8 mouse cellular contexts compared by ENCODE assay signal in the genomic region with DNA sequence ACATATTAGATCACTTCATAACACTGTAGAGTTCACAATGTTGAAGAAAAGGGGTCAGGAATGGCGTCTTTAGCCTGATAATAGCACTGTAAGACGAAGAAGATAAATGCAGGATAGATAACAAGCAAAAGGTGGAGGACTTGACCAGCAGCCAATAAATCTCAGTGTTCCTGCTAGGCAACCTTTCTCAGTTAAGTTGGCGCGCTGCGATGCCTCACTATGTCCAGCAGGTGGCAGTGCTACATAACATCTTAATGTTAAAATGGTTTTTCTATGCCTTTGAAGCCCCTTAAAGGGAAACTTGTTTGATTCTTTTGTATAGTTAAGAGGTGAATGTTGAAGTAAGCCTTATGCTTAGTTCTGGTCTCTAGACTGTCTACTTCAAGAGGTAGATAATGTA. TPM values are rescaled to one million over a fixed set of nuclear protein-coding genes. Genes with fewer than 3 reads are reported as not detected.
A peak's percentile ranks its signal among the peaks of the same experiment; 100 is the strongest.
DNase-seq lines count a peak whose midpoint lies in the region; ATAC-seq and TF ChIP-seq lines count a peak whose summit lies in the region.

No protein-coding gene starts in this region.

- peaks cover 19% of the 10 kb centered on the region for H3K4me1 ChIP-seq in E14TG2a.4 (replicated peaks; ENCODE audit: low read depth, low read length)
- no peaks in the 10 kb centered on the region; the same call in 1 of the 2 replicates for H3K4me1 ChIP-seq in forebrain, postnatal 0 days (ENCODE audit: insufficient read depth)
- no peaks in the 10 kb centered on the region for H3K4me1 ChIP-seq in lung, embryonic 14.5 days (ENCODE audit: insufficient read depth)

- H3K9me3 ChIP-seq in E14TG2a.4 (ENCODE audit: low read length) = no peaks in the 10 kb centered on the region
- H3K9me3 ChIP-seq in forebrain, postnatal 0 days (ENCODE audit: low read length) = no peaks in the 10 kb centered on the region
- H3K9me3 ChIP-seq in lung, embryonic 14.5 days (ENCODE audit: low read depth, low read length) = no peaks in the 10 kb centered on the region

- H3K27me3 ChIP-seq in E14TG2a.4 (ENCODE audit: insufficient read depth, low read length) = no peaks in the 10 kb centered on the region
- no peaks in the 10 kb centered on the region for H3K27me3 ChIP-seq in forebrain, postnatal 0 days (ENCODE audit: insufficient read depth, low read length)
- H3K27me3 ChIP-seq in lung, embryonic 14.5 days (ENCODE audit: insufficient read depth, low read length) = no peaks in the 10 kb centered on the region

- peak; percentile 98 for TF ChIP-seq CTCF in E14TG2a.4 (conservative IDR thresholded peaks at IDR 0.05; ENCODE audit: low read length)
- peak; percentile 95 for TF ChIP-seq CTCF in forebrain, postnatal 0 days (IDR thresholded peaks at IDR 0.05; ENCODE audit: low read depth)
- peak; percentile 95 for TF ChIP-seq CTCF in lung, embryonic 14.5 days (IDR thresholded peaks at IDR 0.05; ENCODE audit: low read depth)

- H3K4me2 ChIP-seq in forebrain, postnatal 0 days (ENCODE audit: low read depth) = no peak overlapping the region
- H3K4me2 ChIP-seq in lung, embryonic 14.5 days = no peak overlapping the region

- no peak overlapping the region for H3K9ac ChIP-seq in forebrain, postnatal 0 days
- H3K9ac ChIP-seq in lung, embryonic 14.5 days = no peak overlapping the region

- no peak overlapping the region for H3K27ac ChIP-seq in forebrain, postnatal 0 days (ENCODE audit: low read depth, low read length)
- no peak overlapping the region for H3K27ac ChIP-seq in lung, embryonic 14.5 days (ENCODE audit: low read depth)

- WGBS in forebrain, postnatal 0 days = 1% methylated on average over 5 of the region's 5 CpGs
- WGBS in lung, embryonic 14.5 days = under 1% methylated on average over 5 of the region's 5 CpGs

- peak; percentile 70 for DNase-seq in A20 (ENCODE audit: low read depth, low spot score)
- peak; percentile 54 for DNase-seq in c-Kit-positive CD71-positive TER-119-negative erythroid progenitor cells, embryonic 14.5 days (ENCODE audit: low read depth)
- peak; percentile 89 for DNase-seq in forebrain, postnatal 0 days
- DNase-seq in kidney, postnatal 14 days = peak; percentile 82
- peak; percentile 94 for DNase-seq in lung, embryonic 14.5 days
- peak; percentile 35 for DNase-seq in right cerebral cortex, postnatal 25 days

- ATAC-seq in forebrain, postnatal 0 days = 0 out of 2 replicates have a peak, but pooled peaks have one; percentile 12
- peak; percentile 41; the same call in 1 of the 2 replicates for ATAC-seq in lung, embryonic 14.5 days (ENCODE audit: insufficient read depth)
- no peak for ATAC-seq in inflammation-experienced regulatory T-cells, adult 6 months

- no peaks in the 10 kb centered on the region for H3K36me3 ChIP-seq in E14TG2a.4 (ENCODE audit: insufficient read depth, low read length)
- no peaks in the 10 kb centered on the region for H3K36me3 ChIP-seq in forebrain, postnatal 0 days (ENCODE audit: insufficient read depth)
- no peaks in the 10 kb centered on the region for H3K36me3 ChIP-seq in lung, embryonic 14.5 days (ENCODE audit: insufficient read depth)

- H3K4me3 ChIP-seq in E14TG2a.4 (replicated peaks; ENCODE audit: low read length) = no peak overlapping the region
- H3K4me3 ChIP-seq in forebrain, postnatal 0 days (ENCODE audit: low read depth, low read length) = no peak overlapping the region
- no peak overlapping the region for H3K4me3 ChIP-seq in lung, embryonic 14.5 days (ENCODE audit: low read depth, low read length)

RNA-seq across cellular contexts. Expression of a gene that starts 25.5 kb away (rescaled TPM):
- total RNA-seq in forebrain, postnatal 0 days (2014; rRNA removed) = 1.7 and 2.0 TPM in 2 replicates
- 0.83 and 0.88 TPM in 2 replicates for polyA plus RNA-seq in forebrain, postnatal 0 days (2015; fragmentation: Nextera tagmentation; extraction: Ambion mirVana)
- 0.11 TPM in 1 of 2 replicates, not detected in the other for polyA plus RNA-seq in lung, embryonic 14.5 days (2014; fragmentation: Nextera tagmentation; extraction: Ambion mirVana)
- 10 to 100 TPM; 33.8 to 38.0 (median 34.8) TPM for polyA plus RNA-seq in inflammation-experienced regulatory T-cells, adult 6 months (2017; shearing (Covaris generic))

RNA-seq across cellular contexts. Expression of a gene that starts 25.6 kb away (rescaled TPM):
- total RNA-seq in forebrain, postnatal 0 days (2014; rRNA removed) = 0.52 and 0.69 TPM in 2 replicates
- polyA plus RNA-seq in forebrain, postnatal 0 days (2015; fragmentation: Nextera tagmentation; extraction: Ambion mirVana) = 0.16 and 0.18 TPM in 2 replicates
- polyA plus RNA-seq in lung, embryonic 14.5 days (2014; fragmentation: Nextera tagmentation; extraction: Ambion mirVana) = 0.12 TPM in 1 of 2 replicates, not detected in the other
- 1 to 10 TPM; 1.1 to 1.3 (median 1.1) TPM for polyA plus RNA-seq in inflammation-experienced regulatory T-cells, adult 6 months (2017; shearing (Covaris generic))

RNA-seq across cellular contexts. Expression of a gene that starts 58.4 kb away (rescaled TPM):
- total RNA-seq in forebrain, postnatal 0 days (2014; rRNA removed) = 0.15 and 0.19 TPM in 2 replicates
- polyA plus RNA-seq in forebrain, postnatal 0 days (2015; fragmentation: Nextera tagmentation; extraction: Ambion mirVana) = 0.45 and 0.79 TPM in 2 replicates
- not detected in 2 replicates for polyA plus RNA-seq in lung, embryonic 14.5 days (2014; fragmentation: Nextera tagmentation; extraction: Ambion mirVana)
- 1 to 10 TPM; 4.1 to 6.7 (median 6.2) TPM for polyA plus RNA-seq in inflammation-experienced regulatory T-cells, adult 6 months (2017; shearing (Covaris generic))

Comparison
In these comparisons a context has a peak if more than half of its experiments do, and no peak if none do; other contexts are left out.
1. DNase-seq: peak in every context shown above with its lines; median percentile 94 in lung, embryonic 14.5 days; 89 in forebrain, postnatal 0 days; 82 in kidney, postnatal 14 days; 70 in A20; 54 in c-Kit-positive CD71-positive TER-119-negative erythroid progenitor cells, embryonic 14.5 days; 35 in right cerebral cortex, postnatal 25 days.
2. RNA of a gene that starts 25.5 kb away (polyA plus RNA-seq): 33.8 to 38.0 TPM in inflammation-experienced regulatory T-cells, adult 6 months; 0.83 to 0.88 TPM in forebrain, postnatal 0 days and 0.11 TPM in lung, embryonic 14.5 days; every median in the first group is over 10 times any median in the second.
3. Peak in every context shown above with its lines, with median percentiles within 50 percentile points of each other: CTCF ChIP-seq.